8 mouse cellular contexts compared by ENCODE assay signal in genomic region chrX:50560915-50561314, GRCm38 (mm10).
A peak's percentile ranks its signal among the peaks of the same experiment; 100 is the strongest.
DNase-seq lines count a peak whose midpoint lies in the region; ATAC-seq and TF ChIP-seq lines count a peak whose summit lies in the region.

No protein-coding gene starts in this region.

- no peaks in the 10 kb centered on the region; the same call in 1 of the 2 replicates for H3K4me1 ChIP-seq in E14TG2a.4 (replicated peaks; ENCODE audit: low read depth, low read length)

- no peak overlapping the region for H3K4me3 ChIP-seq in E14TG2a.4 (replicated peaks; ENCODE audit: low read length)

- no peaks in the 10 kb centered on the region for H3K9me3 ChIP-seq in E14TG2a.4 (ENCODE audit: low read length)

- peak; percentile 36; the same call in 1 of the 2 replicates for TF ChIP-seq CTCF in E14TG2a.4 (conservative IDR thresholded peaks at IDR 0.05; ENCODE audit: low read length)

- peak; percentile 60 for ATAC-seq in inflammation-experienced regulatory T-cells, adult 6 months
- ATAC-seq in megakaryocyte-erythroid progenitor cell, adult 5-6 weeks (replicated peaks; ENCODE audit: low FRiP score, low TSS enrichment, poor library complexity, severe bottlenecking): no peak

- peaks cover 44% of the 10 kb centered on the region for H3K36me3 ChIP-seq in E14TG2a.4 (ENCODE audit: insufficient read depth, low read length)

- DNase-seq in kidney, adult 11 months: peak; percentile 83
- DNase-seq in kidney, postnatal 14 days: no peak
- peak; percentile 29 for DNase-seq in A20 (ENCODE audit: low read depth, low spot score)
- no peak for DNase-seq in left cerebral cortex, postnatal 36 days (ENCODE audit: low spot score in 2 of 2)
- no peak for DNase-seq in c-Kit-positive CD71-positive TER-119-positive erythroid progenitor cells, embryonic 14.5 days (ENCODE audit: low spot score)

- intact Hi-C loops in left cerebral cortex, postnatal 36 days (cut with DNase I): loop anchor here (5.0 kb wide), 1 partner anchor 36 kb away; no protein-coding TSS in a partner anchor

- H3K27me3 ChIP-seq in E14TG2a.4 (ENCODE audit: insufficient read depth, low read length): no peaks in the 10 kb centered on the region

Comparison
In these comparisons a context has a peak if more than half of its experiments do, and no peak if none do; other contexts are left out.
1. DNase-seq: peak in kidney, adult 11 months (single experiment) and A20 (single experiment); none in kidney, postnatal 14 days (single experiment), left cerebral cortex, postnatal 36 days (0 of 2) and c-Kit-positive CD71-positive TER-119-positive erythroid progenitor cells, embryonic 14.5 days (single experiment).